Mouse (Mus musculus): Measurements from ENCODE around the gene Cd207.
"Not testable (repeated sequence)": the region's sequence is repeated elsewhere in the genome, so short reads cannot be mapped to it uniquely, and the experiment has no call there.

Cd207 gene

DNA sequence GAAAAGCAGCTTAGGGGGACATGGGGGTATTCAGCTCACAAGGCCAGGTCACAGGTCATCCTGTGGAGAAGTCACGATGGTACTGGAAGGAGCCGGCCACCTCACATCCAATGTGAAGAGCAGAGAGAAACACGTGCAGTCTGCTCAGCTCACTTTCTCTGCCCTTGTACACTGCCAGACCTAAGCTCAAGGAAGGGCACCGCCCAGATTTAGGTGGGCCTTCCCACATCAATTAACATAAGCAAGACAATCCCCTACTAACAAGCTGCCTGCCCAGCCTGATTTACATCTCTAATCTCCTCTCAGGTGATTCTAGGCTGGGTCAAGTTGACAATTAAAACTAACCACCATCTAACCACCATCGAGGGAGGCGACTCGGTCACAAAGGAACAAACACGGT lies 20.3 kb upstream of the Cd207 start:
- no peak for DNase-seq (ENCODE audit: low spot score)

DNA sequence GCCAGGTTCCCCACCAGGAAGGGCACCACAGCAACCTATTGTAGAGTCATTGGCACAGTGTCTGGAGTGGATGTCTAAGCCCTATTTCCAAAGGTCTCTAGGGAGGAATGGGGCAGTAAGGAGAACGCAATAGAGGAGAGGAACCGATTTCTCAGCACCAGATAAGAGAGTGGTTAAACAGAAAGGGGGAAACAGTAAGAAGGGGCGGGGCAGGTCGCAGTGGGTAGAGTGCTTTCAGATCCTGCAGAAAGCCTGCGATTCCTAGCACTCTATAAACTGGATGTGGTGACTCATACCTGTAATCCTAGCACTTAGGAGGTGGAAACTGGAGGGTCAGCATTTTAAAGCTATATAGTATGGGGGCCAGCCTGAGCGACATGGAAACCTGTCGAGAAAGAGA lies 19.0 kb upstream of the Cd207 start:
- DNase-seq (ENCODE audit: low spot score), result no peak

DNA sequence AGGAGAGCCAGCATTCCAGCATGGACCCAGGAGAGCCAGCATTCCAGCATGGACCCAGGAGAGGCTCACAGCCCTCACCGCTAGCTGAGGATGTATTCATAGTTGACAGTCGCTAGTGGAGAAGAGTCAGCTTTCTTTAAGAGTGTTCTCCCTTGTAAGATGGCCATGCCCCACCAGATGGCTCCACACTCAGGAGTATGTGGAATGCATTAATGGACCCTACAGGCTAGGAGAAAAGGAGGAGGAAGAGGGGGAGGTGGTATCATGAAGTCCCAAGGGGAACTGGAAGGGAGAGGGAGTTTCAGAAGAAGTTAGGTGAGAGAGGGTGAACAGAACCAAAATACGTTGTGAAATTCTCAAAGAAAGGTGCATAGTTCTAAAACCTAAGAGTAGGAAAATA lies 18.1 kb upstream of the Cd207 start:
- no peak for DNase-seq (ENCODE audit: low spot score)

DNA sequence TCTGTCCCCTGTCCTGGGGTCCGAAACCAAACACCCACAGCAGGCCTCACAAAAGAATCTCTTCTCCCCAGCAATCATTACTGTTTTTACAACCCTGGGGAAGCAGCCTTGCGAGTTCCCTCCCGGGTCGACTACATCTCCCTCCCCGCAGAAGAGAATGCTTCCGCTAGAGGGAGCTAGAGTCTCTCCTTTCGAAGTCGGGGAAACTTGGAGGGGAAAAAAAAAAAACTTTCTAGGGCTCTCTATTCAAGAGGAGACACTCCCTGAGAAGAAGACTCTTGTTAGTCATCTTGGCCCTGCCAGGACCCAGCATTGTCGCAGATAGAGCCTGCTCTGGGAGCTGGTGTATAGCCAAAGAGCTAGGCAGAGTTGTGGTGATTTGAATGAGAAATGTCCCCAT lies 16.2 kb upstream of the Cd207 start:
- DNase-seq (ENCODE audit: low spot score), result peak; percentile 53

DNA sequence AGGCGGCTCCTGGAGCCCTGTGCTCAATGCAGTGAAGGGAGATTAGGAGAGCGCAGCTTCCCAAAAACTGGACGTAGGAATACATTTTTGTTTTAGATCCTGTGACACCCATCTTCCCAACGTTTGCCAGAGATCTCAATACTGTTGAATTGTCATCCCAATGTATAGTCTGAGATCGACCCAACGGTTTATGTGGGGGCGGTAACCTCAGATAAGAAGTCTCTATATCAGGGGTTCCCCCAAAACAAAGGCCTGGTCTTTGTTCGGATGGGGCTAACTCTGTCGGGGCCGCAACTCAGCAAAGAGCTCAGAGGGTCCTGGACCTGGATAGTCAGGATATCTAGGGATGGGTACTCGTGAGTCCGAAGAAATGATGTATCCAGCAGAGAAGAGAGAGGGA lies 15.3 kb upstream of the Cd207 start:
- DNase-seq (ENCODE audit: low spot score), result no peak

DNA sequence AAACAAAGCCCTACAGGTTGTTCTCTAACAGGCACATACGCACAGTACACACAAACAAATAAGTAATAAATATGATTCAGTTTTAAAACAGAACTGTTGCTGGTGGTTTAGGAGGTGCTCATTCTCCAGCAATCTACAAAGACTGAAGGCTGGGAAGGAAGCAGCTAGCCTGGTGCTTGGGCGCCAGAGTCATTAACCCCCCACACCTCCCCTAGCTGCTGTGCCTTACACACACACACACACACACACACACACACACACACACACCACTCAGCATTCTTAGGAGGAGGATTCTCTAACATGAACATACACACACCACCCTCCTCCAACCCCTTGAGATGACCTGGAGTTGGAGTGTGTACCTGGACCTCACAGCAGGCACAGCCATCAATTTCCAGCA lies 13.3 kb upstream of the Cd207 start:
- DNase-seq (ENCODE audit: low spot score), result no peak

DNA sequence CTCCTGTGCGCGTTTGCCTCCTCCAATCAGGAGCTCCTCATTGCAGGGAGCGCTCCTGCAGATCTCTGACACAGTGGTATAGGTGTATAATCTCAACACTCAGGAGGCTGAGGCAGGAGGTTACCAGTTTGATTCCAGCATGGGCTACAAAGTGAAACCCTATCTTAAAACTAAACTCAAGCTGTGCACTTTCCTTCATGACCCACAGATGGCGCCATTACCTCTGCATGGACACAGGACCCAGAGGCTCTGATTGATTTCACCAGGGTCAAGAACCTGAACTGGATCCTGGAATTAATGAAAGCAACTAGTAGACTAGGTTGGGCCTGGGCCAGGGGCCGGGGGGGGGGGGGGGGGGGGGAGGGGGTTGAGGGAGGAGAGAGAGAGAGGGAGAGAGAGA lies 12.6 kb upstream of the Cd207 start:
- peak; percentile 43 for DNase-seq (ENCODE audit: low spot score)

DNA sequence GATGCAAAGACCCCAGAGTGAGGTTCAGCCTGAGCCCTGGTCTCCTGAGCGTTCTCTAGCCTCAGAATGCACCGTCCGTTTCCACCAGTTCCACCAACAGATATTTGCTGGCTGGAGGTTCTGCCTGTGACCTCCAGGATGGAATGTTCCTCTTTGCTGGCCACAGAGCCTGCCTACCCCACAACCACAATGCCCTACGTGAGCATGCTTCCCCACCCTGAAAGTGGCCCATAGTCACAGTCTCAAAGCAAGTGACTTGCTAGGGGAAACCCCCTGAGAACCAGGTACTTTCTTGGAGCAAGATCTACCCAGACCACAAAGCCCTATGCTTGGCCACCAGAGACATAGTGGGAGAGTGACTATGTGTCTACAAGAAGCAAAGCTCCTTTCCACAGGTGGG lies 11.7 kb upstream of the Cd207 start:
- no peak for DNase-seq (ENCODE audit: low spot score)

DNA sequence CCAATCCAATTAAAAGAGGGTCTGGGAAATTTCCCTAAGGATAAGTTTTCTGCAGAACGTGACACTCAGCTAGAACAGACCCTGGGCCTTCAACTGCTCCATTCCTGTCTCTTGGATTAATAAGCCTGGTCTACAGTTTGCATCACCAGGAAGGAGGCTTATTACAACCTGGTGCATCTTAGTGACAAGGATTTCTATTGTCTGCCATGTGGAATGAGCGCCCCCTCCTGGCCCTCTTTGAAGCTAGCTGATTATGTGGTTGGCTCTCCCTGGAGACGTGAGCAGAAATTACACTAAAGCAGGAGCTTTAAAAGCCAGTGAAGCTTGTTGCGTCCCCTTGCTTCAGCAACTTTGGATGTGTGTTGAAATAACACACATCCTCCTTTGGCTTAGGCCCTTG lies 4.3 kb downstream of the Cd207 start:
- DNase-seq (ENCODE audit: low spot score), result peak; percentile 76

DNA sequence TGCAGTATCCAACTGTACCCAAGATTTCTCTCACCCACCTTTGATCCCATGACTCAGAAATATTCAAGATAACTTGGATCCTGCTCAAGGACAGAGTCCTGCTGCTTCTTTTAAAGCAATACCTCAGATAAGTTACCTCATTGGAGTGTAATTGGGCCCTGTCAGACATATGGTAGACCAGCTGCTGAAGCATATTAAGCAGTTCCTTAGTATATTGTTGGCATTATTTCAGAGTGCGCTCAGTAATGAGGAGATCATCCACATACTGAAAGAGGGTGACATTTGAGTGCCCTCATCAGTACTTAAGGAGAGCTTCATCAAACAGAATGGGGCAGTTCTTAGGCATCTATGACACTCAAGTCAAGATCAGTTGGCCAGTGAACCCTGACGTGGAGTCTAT lies 12.6 kb downstream of the Cd207 start:
- no peak for DNase-seq (ENCODE audit: low spot score)

DNA sequence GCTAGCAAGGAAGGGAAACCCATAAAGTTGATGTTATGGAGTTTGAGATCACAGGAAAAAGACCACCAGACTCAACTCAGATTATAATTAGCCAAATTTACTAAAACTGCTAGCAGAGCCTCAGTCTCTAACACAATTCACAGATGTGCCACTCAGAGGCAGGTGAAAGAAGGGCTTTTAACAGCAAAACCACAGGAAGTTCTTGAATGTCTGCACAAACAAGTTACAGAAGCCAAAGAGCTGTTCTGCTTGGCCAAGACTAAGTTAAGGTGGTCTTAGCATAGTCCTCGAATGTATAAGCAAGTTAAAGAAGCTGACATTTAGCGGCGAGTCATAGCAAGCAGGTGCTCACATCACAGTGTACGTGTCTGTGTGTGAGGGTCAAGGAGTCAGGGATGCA lies 16.8 kb downstream of the Cd207 start:
- no peak for DNase-seq (ENCODE audit: low spot score)

DNA sequence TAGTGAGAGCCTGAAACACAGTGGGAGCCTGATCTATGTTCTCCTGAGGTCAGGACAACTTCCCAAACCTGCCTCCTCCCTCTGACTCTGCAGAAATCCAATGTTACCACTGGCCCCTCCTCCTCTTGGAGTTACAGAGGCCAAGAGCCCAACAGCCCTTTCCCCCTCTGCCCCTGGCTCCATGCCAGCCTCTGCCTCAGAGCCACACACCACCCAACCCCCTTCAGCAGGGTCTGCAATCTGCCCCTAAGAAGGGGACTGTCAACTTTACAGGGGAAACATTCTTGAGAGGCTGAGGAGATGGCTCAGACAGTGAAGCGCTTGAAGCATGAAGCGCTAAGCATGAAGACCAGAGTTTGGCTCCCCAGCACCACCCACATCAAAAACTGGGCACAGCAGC lies 21.6 kb downstream of the Cd207 start, which contains the start of gene Clec4f:
TSS of gene Clec4f (minus strand) at position 101 of the 400 bp plus-strand sequence.
- DNase-seq (ENCODE audit: low spot score), result no peak

DNA sequence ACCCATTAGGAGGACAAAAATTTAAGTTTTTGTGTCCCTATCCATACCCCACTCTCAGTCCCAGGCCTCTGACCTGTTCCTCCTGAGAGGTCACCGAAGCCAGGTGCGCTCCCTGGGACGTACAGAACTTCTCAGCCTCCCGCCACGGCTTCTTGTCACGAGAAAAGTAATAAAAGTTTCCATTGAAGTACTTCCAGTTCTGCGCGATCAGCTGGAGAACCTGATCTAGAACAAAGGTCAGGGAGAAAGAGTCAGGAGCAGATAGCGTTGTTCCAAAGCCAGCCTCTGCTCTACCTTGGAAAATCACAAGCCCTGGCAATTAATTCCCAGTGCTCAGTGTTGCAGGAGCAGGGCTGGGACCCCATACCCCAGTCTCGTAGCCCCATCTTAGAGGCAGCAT lies 30.9 kb downstream of the Cd207 start:
- DNase-seq (ENCODE audit: low spot score), result no peak

DNA sequence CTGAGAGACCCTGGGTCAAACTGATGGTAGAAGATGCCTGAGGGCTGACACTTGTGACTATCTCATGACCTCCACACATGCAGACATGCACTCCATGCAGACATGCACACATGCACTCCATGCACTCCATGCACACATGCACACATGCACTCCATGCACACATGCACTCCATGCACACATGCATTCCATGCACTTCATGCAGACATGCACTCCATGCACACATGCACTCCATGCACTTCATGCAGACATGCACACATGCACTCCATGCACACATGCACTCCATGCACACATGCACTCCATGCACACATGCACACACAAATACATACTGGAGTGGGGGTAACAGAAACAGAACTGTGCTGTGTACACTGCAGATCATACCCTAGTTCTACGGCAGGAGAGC lies 42.3 kb downstream of the Cd207 start:
- no peak for DNase-seq (ENCODE audit: low spot score)

DNA sequence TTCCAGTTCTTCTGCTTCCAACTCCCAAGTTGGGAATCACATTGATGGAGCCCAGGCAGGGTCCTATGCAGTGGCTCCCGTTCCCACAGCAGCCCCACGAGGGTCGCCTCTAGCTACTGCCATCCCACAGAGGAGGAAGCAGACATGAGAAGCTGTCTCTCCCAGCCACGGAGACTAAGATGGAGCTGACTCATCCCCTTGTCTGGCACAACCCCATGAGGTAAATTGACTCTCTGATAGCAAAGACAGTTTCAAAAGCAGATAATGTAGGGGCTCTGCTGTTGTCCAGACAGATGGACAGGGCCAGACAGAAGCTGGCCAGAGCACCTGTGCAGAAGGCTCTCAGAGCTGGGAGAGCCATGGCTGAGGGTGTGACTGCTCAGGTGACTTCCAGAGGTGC lies 43.0 kb downstream of the Cd207 start:
- DNase-seq (ENCODE audit: low spot score), result not testable (repeated sequence)

DNA sequence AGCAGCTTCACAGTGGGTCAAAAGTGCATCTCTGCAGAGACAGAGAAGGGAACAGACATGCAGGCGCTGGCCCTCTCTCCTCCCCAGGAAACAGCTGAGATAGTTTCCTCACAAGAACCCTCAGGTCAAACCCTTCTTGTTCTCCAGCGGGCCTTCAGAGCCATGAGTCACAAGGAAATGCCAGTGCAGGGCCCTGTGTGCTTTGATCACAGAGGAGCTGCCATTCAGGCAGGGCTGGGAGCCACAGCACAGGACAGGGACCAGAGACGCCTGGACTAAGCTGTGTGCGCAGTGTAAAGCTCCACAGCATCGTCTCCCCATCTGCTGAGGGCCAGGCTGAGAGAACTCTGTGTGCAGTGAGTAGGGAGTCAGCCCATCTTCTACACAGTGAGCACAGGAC lies 43.6 kb downstream of the Cd207 start:
- not testable (repeated sequence) for DNase-seq (ENCODE audit: low spot score)

DNA sequence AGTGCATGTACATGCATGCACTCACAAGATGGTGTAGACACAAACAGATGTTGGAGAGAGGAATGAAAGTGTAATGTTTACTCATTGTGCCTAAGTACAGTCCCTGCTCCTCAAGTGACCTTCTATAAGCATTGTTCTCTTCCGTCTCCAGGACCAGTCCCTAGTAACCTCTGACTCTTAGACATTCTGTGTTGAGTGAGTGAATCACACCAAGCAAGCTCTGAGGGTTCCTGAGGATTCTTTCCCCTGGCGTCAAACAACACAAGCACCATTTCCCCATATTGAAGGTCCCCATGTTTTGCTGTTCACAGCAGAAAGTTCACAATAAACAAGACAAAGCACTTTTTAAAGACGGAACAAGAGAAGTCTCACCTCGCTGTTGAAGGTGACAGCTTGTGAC lies 45.8 kb downstream of the Cd207 start:
- no peak for DNase-seq (ENCODE audit: low spot score)

DNA sequence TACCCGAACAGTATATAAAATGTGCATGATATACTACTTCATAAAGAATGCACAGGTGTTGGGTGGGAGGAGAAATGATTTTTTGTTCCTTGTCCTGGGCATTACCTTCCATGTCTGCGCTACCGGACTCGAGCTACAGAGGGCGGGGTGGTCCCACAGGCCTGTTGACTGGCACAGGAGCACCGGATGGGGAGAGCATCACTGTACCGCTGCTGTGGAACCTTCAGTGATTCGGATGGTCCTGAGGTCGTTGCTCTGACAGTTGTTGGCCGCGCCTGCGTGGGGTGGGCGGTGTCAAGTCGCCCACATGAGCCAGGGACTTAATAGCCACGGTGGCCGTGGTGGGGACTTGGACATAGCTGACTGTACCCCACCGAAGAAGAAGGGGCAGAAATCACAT lies 50.9 kb downstream of the Cd207 start:
- DNase-seq (ENCODE audit: low spot score), result no peak

All from urinary bladder, postnatal 14 days (tissue).